Mouse (Mus musculus) cerebellum, adult 2 months (tissue): ENCODE data around the gene Jtb.

Source experiments
- CTCF ChIP-seq: fragments of 200-500 bp; IDR thresholded peaks from 2 replicates; pipeline ENCODE4 v1.5.1; 2011; ENCODE audit warnings: low read depth, mild to moderate bottlenecking, control low read depth, low read length, moderate library complexity, borderline replicate concordance; ENCODE audit not compliant: insufficient read depth
- POLR2A ChIP-seq: fragments of 200-500 bp; IDR thresholded peaks from 2 replicates; pipeline ENCODE4 v1.6.1; 2011; ENCODE audit warnings: low read length, control low read depth, borderline replicate concordance; ENCODE audit not compliant: insufficient read depth

DNA sequence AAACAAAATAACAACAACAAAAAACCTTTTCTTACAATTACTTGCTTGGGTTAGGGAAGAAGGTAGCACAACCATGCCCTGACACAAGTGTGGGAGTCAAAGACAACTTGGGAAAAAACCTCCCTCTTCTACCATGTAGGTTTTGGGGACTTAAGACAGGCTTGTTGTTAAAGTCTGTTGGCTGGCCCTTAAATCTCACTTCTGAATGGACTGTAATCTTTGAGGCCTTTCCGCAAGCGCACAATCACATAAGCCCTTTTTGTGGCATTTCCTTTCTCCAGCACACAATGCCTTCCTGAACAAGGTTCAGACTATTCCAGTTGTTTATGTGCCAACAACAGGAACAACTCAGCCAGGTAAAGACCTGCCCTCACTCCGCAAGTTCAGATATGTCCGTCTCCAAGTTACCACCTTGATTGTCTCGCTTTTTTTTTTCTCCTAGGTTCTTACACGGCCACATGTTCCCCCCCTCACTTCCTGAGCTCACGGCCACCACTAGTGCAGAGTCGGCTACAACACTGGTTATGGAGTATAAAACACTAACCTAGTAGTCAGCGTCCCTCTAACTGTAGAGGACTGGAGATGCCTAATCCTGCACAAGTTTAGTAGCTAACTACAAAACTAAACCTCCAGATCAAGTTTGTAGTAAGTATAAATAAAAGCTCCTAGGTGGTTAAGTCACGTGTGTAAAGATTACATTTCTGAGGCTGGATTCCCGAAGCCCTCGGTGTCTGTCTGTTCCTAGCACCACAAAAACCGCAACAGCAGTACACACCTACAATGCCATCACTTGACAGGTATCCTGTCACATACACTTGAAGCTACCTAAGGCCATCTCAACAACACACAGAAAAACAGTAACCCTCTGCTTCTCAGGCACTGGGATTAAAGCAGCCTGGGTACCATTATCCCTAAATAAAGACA is 19.7 kb upstream of the Jtb start:
- TF ChIP-seq POLR2A, result no peak
- no peak for TF ChIP-seq CTCF
